Mouse (Mus musculus) ovary, postnatal 36 days (tissue): ENCODE results near the gene Rab3ip.
A peak's percentile ranks its signal among the peaks of the same experiment; 100 is the strongest.

Experiments used
- DNase-seq: peaks from one replicate; pipeline ENCODE4 v3.0.0; 2022; ENCODE audit warnings: low spot score, mixed read lengths

Rab3ip gene

GRCm38 (mm10) chr10:116919368-116920317 lies 30.9 kb downstream of the Rab3ip start:
- DNase-seq = no peak

- DNase-seq = no peak
Measured at GRCm38 (mm10) chr10:116916581-116916980, 34.0 kb downstream of the Rab3ip start.

GRCm38 (mm10) chr10:116915286-116915685 lies 35.3 kb downstream of the Rab3ip start:
- no peak for DNase-seq

GRCm38 (mm10) chr10:116914586-116914985 lies 36.0 kb downstream of the Rab3ip start:
- DNase-seq = peak; percentile 61

GRCm38 (mm10) chr10:116913647-116914273 lies 36.8 kb downstream of the Rab3ip start:
- DNase-seq = no peak

- no peak for DNase-seq
Measured at GRCm38 (mm10) chr10:116912850-116913249, 37.7 kb downstream of the Rab3ip start.

GRCm38 (mm10) chr10:116908901-116909642 lies 41.5 kb downstream of the Rab3ip start:
- no peak for DNase-seq

GRCm38 (mm10) chr10:116906794-116907193 lies 43.8 kb downstream of the Rab3ip start:
- no peak for DNase-seq

- no peak for DNase-seq
Measured at GRCm38 (mm10) chr10:116904503-116904908, 46.1 kb downstream of the Rab3ip start.

- no peak for DNase-seq
Measured at GRCm38 (mm10) chr10:116896336-116897177, 54.0 kb downstream of the Rab3ip start, which contains the start of gene Myrfl. Myrfl (minus strand) TSS chr10:116896919.

GRCm38 (mm10) chr10:116895108-116895833 lies 55.3 kb downstream of the Rab3ip start:
- DNase-seq = no peak

GRCm38 (mm10) chr10:116894540-116894939 lies 56.0 kb downstream of the Rab3ip start:
- DNase-seq = no peak

- no peak for DNase-seq
Measured at GRCm38 (mm10) chr10:116893753-116894152, 56.8 kb downstream of the Rab3ip start.

- no peak for DNase-seq
Measured at GRCm38 (mm10) chr10:116890587-116890986, 60.0 kb downstream of the Rab3ip start.

GRCm38 (mm10) chr10:116884552-116884951 lies 66.0 kb downstream of the Rab3ip start:
- DNase-seq = no peak

- DNase-seq = no peak
Measured at GRCm38 (mm10) chr10:116883531-116883930, 67.0 kb downstream of the Rab3ip start.

GRCm38 (mm10) chr10:116877436-116877835 lies 73.1 kb downstream of the Rab3ip start:
- DNase-seq = no peak

- no peak for DNase-seq
Measured at GRCm38 (mm10) chr10:116874490-116874889, 76.1 kb downstream of the Rab3ip start.

- no peak for DNase-seq
Measured at GRCm38 (mm10) chr10:116872016-116872410, 78.6 kb downstream of the Rab3ip start.

- no peak for DNase-seq
Measured at GRCm38 (mm10) chr10:116871329-116872015, 79.1 kb downstream of the Rab3ip start.
